Mouse (Mus musculus): ENCODE results near the gene Ror1. TPM values are rescaled to one million over a fixed set of nuclear protein-coding genes. Genes with fewer than 3 reads are reported as not detected.

Ror1 gene
- polyA plus RNA-seq, 1 experiment from 2014 or later, result 0.47 TPM

DNA sequence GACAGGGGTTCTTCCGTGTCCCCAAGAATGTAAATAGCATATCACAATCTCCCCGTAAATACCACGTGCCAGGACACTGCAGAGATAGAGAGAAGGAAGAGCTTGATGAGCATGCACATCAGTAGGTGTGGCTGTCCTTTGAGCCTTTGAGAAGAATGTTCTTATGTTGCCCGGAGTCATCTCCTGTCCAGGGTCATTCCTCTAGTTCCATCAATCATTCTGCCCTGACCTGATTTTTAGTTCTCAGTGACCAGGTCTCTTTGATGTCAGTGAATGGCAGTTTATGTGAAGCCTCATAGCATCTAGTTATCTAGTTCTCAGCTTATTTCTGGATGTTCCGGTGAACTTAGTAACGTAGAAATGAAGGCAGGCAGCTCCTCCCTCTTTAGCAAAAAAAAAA, 295.4 kb downstream of the Ror1 start:
- no peaks in the 10 kb centered on the region for H3K36me3 ChIP-seq (ENCODE audit: control insufficient read depth, insufficient read depth, low read length)
- 82% methylated on average over 6 of the region's 6 CpGs for WGBS
- H3K9ac ChIP-seq (replicated peaks; ENCODE audit: low read depth, low read length), result no peak overlapping the region
- H3K9me3 ChIP-seq (ENCODE audit: control insufficient read depth, low read length), result no peaks in the 10 kb centered on the region
- no peaks in the 10 kb centered on the region for H3K27me3 ChIP-seq (ENCODE audit: control insufficient read depth, insufficient read depth, low read length)
- no peak for ATAC-seq (ENCODE audit: low read depth)
- no peak overlapping the region for H3K27ac ChIP-seq (ENCODE audit: low read depth, low read length)
- H3K4me2 ChIP-seq (ENCODE audit: low read depth, low read length), result no peak overlapping the region
- no peaks in the 10 kb centered on the region for H3K4me1 ChIP-seq (ENCODE audit: control insufficient read depth, insufficient read depth, low read length)
- H3K4me3 ChIP-seq (ENCODE audit: low read depth, low read length), result no peak overlapping the region

DNA sequence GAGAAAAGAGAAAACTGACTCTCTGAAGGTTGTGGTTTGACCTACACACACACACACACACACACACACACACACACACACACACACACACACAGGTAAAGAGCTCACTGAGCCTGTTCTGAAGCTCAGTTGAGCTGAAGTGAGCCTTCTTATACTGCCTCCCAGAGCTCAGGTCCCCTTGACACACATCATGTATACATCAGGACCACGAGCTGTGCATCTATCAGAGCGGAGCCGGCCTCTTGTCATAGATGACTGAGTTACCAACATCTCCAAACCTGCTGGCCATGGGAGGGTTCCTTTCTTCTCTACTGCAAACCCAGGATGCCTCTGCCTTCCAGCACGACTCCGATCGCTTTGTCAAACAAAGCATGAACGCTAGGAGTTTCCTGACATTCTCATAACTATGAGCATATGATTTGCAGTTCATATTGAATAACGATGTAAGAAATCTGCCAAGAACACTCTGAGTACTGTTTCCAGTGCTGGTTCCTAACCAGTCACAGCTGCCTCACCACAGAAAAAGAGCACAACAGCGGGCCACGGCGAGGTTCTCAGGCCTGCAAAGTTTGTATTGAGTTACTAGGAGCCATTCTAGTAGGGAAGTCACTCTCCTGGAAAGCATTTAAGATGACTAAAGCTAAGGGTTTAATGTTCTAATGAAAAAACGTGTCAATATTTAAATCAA, 297.9 kb downstream of the Ror1 start:
- WGBS, result 82% methylated on average over 12 of the region's 12 CpGs
- H3K9me3 ChIP-seq (ENCODE audit: control insufficient read depth, low read length), result no peaks in the 10 kb centered on the region
- H3K4me2 ChIP-seq (ENCODE audit: low read depth, low read length), result no peak overlapping the region
- no peak overlapping the region for H3K9ac ChIP-seq (replicated peaks; ENCODE audit: low read depth, low read length)
- no peak overlapping the region for H3K4me3 ChIP-seq (ENCODE audit: low read depth, low read length)
- H3K27me3 ChIP-seq (ENCODE audit: control insufficient read depth, insufficient read depth, low read length), result no peaks in the 10 kb centered on the region
- H3K36me3 ChIP-seq (ENCODE audit: control insufficient read depth, insufficient read depth, low read length), result no peaks in the 10 kb centered on the region
- H3K27ac ChIP-seq (ENCODE audit: low read depth, low read length), result no peak overlapping the region
- ATAC-seq (ENCODE audit: low read depth), result no peak
- no peaks in the 10 kb centered on the region for H3K4me1 ChIP-seq (ENCODE audit: control insufficient read depth, insufficient read depth, low read length)

DNA sequence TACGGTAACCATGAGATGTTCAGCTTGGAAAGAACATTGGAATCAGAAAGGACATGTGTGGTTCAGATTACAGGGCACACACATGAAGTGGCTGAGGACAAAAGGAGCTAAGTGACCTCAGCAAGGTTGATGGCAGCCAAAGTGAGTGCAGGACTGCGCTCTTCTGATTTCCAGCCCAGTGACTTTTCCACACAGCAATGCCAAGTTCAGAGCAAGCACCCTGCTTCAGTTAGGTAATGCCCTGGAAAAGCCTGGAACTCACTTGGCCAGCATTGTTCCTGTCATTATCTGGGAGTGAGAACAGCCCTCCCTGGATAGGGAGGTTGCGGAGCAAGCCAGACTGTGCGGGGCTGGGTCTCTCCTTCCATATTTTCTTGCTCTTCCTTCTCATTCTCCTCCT, 299.8 kb downstream of the Ror1 start:
- no peaks in the 10 kb centered on the region for H3K4me1 ChIP-seq (ENCODE audit: control insufficient read depth, insufficient read depth, low read length)
- no peaks in the 10 kb centered on the region for H3K9me3 ChIP-seq (ENCODE audit: control insufficient read depth, low read length)
- no peak overlapping the region for H3K4me3 ChIP-seq (ENCODE audit: low read depth, low read length)
- H3K9ac ChIP-seq (replicated peaks; ENCODE audit: low read depth, low read length), result no peak overlapping the region
- H3K27ac ChIP-seq (ENCODE audit: low read depth, low read length), result no peak overlapping the region
- H3K4me2 ChIP-seq (ENCODE audit: low read depth, low read length), result no peak overlapping the region
- no peak for ATAC-seq (ENCODE audit: low read depth)
- WGBS, result 97% methylated on average over 4 of the region's 4 CpGs
- H3K27me3 ChIP-seq (ENCODE audit: control insufficient read depth, insufficient read depth, low read length), result no peaks in the 10 kb centered on the region
- H3K36me3 ChIP-seq (ENCODE audit: control insufficient read depth, insufficient read depth, low read length), result no peaks in the 10 kb centered on the region

DNA sequence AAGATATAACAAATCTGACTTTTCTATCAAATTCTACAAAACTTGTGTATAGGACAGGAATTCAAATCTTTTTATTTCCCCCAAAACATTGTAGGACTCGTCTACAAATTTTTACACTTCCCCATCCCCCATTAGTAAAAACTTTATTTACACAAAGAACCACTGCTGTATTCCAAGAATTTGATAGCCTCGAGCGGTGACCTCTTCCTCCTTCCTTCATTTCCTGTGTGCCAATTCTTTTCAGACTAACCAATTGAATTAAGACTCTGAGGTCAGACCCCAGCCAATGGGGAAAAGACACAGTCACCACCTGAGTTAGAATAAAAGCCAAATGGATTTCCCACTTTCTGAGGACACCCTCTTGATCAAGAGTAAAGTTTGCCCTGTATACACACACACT, 302.5 kb downstream of the Ror1 start:
- 82% methylated on average over 3 of the region's 3 CpGs for WGBS
- H3K9ac ChIP-seq (replicated peaks; ENCODE audit: low read depth, low read length), result no peak overlapping the region
- no peaks in the 10 kb centered on the region for H3K36me3 ChIP-seq (ENCODE audit: control insufficient read depth, insufficient read depth, low read length)
- H3K4me3 ChIP-seq (ENCODE audit: low read depth, low read length), result no peak overlapping the region
- H3K4me2 ChIP-seq (ENCODE audit: low read depth, low read length), result no peak overlapping the region
- no peaks in the 10 kb centered on the region for H3K27me3 ChIP-seq (ENCODE audit: control insufficient read depth, insufficient read depth, low read length)
- no peak overlapping the region for H3K27ac ChIP-seq (ENCODE audit: low read depth, low read length)
- no peak for ATAC-seq (ENCODE audit: low read depth)
- no peaks in the 10 kb centered on the region for H3K9me3 ChIP-seq (ENCODE audit: control insufficient read depth, low read length)
- no peaks in the 10 kb centered on the region for H3K4me1 ChIP-seq (ENCODE audit: control insufficient read depth, insufficient read depth, low read length)

DNA sequence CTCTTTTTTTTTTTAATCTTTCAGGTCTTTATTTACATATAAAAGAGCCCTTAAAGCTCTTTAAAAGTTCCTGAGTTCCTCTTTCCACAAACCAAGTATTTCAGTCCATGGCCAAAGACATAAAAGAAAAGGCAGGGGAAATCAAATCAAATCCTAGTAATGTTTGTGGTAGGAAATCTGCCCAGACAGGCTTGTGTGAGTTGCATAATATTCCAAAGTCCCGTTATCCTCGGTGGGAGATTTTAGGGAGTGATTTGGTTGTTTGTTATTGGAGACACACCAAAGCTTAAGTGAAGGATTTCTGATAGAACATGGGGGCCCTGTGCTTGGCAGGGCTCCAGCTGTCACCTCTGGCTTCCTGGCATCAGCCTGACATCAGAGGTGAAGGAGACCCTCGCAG, 305.5 kb downstream of the Ror1 start:
- Histone ChIP-seq H3K9me3 (ENCODE audit: control insufficient read depth, low read length) (no peaks in the 10 kb centered on the region), H3K4me3 (ENCODE audit: low read depth, low read length) (no peak overlapping the region), H3K4me1 (ENCODE audit: control insufficient read depth, insufficient read depth, low read length) (no peaks in the 10 kb centered on the region), H3K27ac (ENCODE audit: low read depth, low read length) (no peak overlapping the region), H3K36me3 (ENCODE audit: control insufficient read depth, insufficient read depth, low read length) (no peaks in the 10 kb centered on the region), H3K9ac (replicated peaks; ENCODE audit: low read depth, low read length) (no peak overlapping the region), H3K4me2 (ENCODE audit: low read depth, low read length) (no peak overlapping the region), H3K27me3 (ENCODE audit: control insufficient read depth, insufficient read depth, low read length) (no peaks in the 10 kb centered on the region)
- 83% methylated on average over 3 of the region's 3 CpGs for WGBS
- ATAC-seq (ENCODE audit: low read depth), result no peak

DNA sequence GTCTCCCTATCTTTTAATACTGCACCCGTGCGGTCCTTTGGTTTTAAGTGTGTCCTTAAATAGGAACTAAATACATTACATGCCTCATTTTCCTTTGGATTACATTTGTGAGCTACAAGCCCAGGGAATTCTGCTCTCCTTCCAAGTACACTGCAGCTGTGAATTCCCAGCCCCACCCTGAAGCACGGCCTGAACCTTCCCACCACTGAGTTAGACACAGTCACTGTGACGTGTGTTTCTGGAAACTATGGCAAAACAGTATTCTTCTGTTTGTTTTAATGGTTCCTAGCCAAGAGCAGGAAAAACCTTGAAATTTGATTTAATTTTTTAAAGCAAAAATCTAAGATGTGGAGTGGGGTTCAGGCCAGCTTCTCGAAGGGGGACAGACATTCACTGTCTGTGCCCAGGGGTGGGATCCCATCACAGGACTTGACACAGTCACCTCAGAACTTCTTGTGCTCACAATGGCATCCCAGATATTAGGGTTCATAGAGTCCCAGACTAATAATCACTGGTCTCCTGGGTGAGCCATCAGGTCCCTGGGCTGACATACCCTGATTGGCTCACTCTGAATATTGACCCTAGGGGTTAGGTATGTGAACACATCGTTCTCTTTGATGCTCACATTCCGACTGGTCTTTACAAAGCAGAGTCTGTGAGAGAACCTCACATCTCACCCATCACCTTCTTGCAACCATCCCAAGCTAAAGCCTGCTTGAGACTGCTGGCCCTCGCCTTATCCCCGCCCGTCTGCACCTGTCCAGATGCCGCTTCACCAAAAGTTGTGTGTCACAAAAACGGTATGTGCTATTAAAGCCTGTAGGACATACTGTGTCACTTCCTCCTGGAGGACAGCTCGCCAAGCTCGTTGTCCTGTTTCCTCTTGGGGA, 306.2 kb downstream of the Ror1 start:
- Histone ChIP-seq H3K4me1 (ENCODE audit: control insufficient read depth, insufficient read depth, low read length) (no peaks in the 10 kb centered on the region), H3K4me3 (ENCODE audit: low read depth, low read length) (no peak overlapping the region), H3K9me3 (ENCODE audit: control insufficient read depth, low read length) (no peaks in the 10 kb centered on the region), H3K9ac (replicated peaks; ENCODE audit: low read depth, low read length) (no peak overlapping the region), H3K27ac (ENCODE audit: low read depth, low read length) (no peak overlapping the region), H3K36me3 (ENCODE audit: control insufficient read depth, insufficient read depth, low read length) (no peaks in the 10 kb centered on the region), H3K4me2 (ENCODE audit: low read depth, low read length) (no peak overlapping the region), H3K27me3 (ENCODE audit: control insufficient read depth, insufficient read depth, low read length) (no peaks in the 10 kb centered on the region)
- 85% methylated on average over 14 of the region's 14 CpGs for WGBS
- ATAC-seq (ENCODE audit: low read depth), result no peak

DNA sequence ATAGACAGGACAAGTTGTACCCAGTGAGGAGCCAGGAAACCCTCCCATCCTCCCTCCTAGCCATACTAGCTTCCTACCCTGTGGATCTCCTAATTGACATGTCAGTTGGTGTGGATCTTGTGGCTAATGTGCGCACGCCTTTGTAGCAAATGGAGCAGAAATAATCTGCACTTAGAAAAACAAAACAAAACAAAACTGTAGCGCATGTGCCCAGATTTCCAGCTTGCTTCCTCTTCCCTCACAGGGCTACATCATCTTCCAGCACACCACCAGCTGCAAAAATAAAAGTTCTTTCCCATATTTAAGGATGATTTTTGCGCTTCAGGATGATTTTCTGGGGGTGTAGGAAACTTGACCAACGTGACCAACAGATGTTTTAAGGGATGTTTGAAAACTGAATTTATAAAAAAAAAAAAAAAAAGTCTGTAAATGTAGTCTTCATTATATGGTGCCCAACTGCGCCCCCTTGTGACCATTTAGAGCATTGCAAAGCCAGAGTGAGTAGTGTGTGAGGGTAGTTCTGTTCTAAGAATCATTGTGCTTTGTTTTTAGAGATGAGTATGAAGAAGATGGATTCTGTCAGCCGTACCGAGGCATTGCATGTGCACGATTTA, 311.8 kb downstream of the Ror1 start:
- 35% methylated on average over 9 of the region's 9 CpGs for WGBS
- H3K4me2 ChIP-seq (ENCODE audit: low read depth, low read length), result no peak overlapping the region

DNA sequence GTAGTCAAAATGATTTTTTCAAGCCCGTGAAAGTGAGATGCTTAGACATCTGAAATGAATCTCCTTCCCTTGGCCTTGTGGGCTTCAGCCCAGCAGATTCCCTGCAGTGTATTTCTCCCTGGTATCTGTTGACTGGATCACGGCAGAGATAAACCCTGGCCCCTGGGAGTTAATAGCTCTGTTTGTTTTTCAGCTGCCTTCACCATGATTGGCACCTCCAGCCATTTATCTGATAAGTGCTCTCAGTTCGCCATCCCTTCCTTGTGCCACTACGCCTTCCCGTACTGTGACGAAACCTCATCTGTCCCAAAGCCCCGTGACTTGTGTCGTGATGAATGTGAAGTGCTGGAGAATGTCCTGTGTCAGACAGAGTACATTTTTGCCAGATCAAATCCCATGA, 313.9 kb downstream of the Ror1 start:
- H3K27me3 ChIP-seq (ENCODE audit: control insufficient read depth, insufficient read depth, low read length), result no peaks in the 10 kb centered on the region
- no peak overlapping the region for H3K4me2 ChIP-seq (ENCODE audit: low read depth, low read length)
- no peak overlapping the region for H3K27ac ChIP-seq (ENCODE audit: low read depth, low read length)
- no peaks in the 10 kb centered on the region for H3K36me3 ChIP-seq (ENCODE audit: control insufficient read depth, insufficient read depth, low read length)
- no peak overlapping the region for H3K9ac ChIP-seq (replicated peaks; ENCODE audit: low read depth, low read length)
- 87% methylated on average over 8 of the region's 8 CpGs for WGBS
- no peaks in the 10 kb centered on the region for H3K4me1 ChIP-seq (ENCODE audit: control insufficient read depth, insufficient read depth, low read length)
- no peak overlapping the region for H3K4me3 ChIP-seq (ENCODE audit: low read depth, low read length)
- no peaks in the 10 kb centered on the region for H3K9me3 ChIP-seq (ENCODE audit: control insufficient read depth, low read length)
- ATAC-seq (ENCODE audit: low read depth), result no peak

More for the DNA sequence above, 311.8 kb downstream of the Ror1 start:
- Histone ChIP-seq H3K4me3 (ENCODE audit: low read depth, low read length) (no peak overlapping the region), H3K4me1 (ENCODE audit: control insufficient read depth, insufficient read depth, low read length) (no peaks in the 10 kb centered on the region), H3K36me3 (ENCODE audit: control insufficient read depth, insufficient read depth, low read length) (no peaks in the 10 kb centered on the region), H3K9ac (replicated peaks; ENCODE audit: low read depth, low read length) (no peak overlapping the region), H3K27ac (ENCODE audit: low read depth, low read length) (no peak overlapping the region), H3K9me3 (ENCODE audit: control insufficient read depth, low read length) (no peaks in the 10 kb centered on the region), H3K27me3 (ENCODE audit: control insufficient read depth, insufficient read depth, low read length) (no peaks in the 10 kb centered on the region)
- ATAC-seq (ENCODE audit: low read depth), result no peak
